Mouse (Mus musculus): ENCODE measurements around the gene Olfr303. TPM values are rescaled to one million over a fixed set of nuclear protein-coding genes. Genes with fewer than 3 reads are reported as not detected.
"Not testable (repeated sequence)": the region's sequence is repeated elsewhere in the genome, so short reads cannot be mapped to it uniquely, and the experiment has no call there.

The Olfr303 gene
- not detected in 2 replicates for polyA plus RNA-seq (2014; fragmentation: Nextera tagmentation; extraction: Ambion mirVana)

- Histone ChIP-seq H3K36me3 (replicated peaks; ENCODE audit: control insufficient read depth, insufficient read depth, low read depth, low read length) (no peaks in the 10 kb centered on the region), H3K27ac (replicated peaks; ENCODE audit: low read depth, low read length) (no peak within 1 kb of the TSS), H3K9me3 (replicated peaks; ENCODE audit: control insufficient read depth, low read length) (no peaks in the 10 kb centered on the region), H3K27me3 (ENCODE audit: control insufficient read depth, insufficient read depth, low read length) (no peaks in the 10 kb centered on the region), H3K4me2 (ENCODE audit: low read depth, low read length) (no peak within 1 kb of the TSS), H3K9ac (replicated peaks; ENCODE audit: low read length) (no peak within 1 kb of the TSS), H3K4me1 (ENCODE audit: control insufficient read depth, insufficient read depth, low read length) (no peaks in the 10 kb centered on the region), H3K4me3 (ENCODE audit: low read depth, low read length) (no peak within 1 kb of the TSS)
- DNase-seq (ENCODE audit: low spot score) (no peak), ATAC-seq (replicated peaks; ENCODE audit: insufficient number of reproducible peaks, low FRiP score, low TSS enrichment, low read depth) (no peak)
Measured at GRCm38 (mm10) chr7:86397689-86398088, at the start of gene Olfr303. Gene Olfr303 (minus strand): TSS chr7:86397789.

GRCm38 (mm10) chr7:86403546-86403945 is 6.0 kb upstream of the Olfr303 start, which contains the start of gene Olfr301:
Gene Olfr301 (plus strand): TSS chr7:86403846.
- Histone ChIP-seq H3K27ac (replicated peaks; ENCODE audit: low read depth, low read length) (no peak within 1 kb of the TSS), H3K9ac (replicated peaks; ENCODE audit: low read length) (no peak within 1 kb of the TSS), H3K27me3 (ENCODE audit: control insufficient read depth, insufficient read depth, low read length) (no peaks in the 10 kb centered on the region), H3K9me3 (replicated peaks; ENCODE audit: control insufficient read depth, low read length) (no peaks in the 10 kb centered on the region), H3K4me2 (ENCODE audit: low read depth, low read length) (no peak within 1 kb of the TSS), H3K4me1 (ENCODE audit: control insufficient read depth, insufficient read depth, low read length) (no peaks in the 10 kb centered on the region), H3K4me3 (ENCODE audit: low read depth, low read length) (no peak within 1 kb of the TSS), H3K36me3 (replicated peaks; ENCODE audit: control insufficient read depth, insufficient read depth, low read depth, low read length) (no peaks in the 10 kb centered on the region)
- no peak for DNase-seq (ENCODE audit: low spot score)
- 85% methylated on average over 2 of the region's 2 CpGs for WGBS
- no peak for ATAC-seq (replicated peaks; ENCODE audit: insufficient number of reproducible peaks, low FRiP score, low TSS enrichment, low read depth)

GRCm38 (mm10) chr7:86386558-86386957 is 11.0 kb downstream of the Olfr303 start, which contains the start of gene Olfr304:
Gene Olfr304 (minus strand): TSS chr7:86386658.
- no peak for DNase-seq (ENCODE audit: low spot score)
- WGBS = 79% methylated on average over 1 of the region's 1 CpGs
- H3K9ac ChIP-seq (replicated peaks; ENCODE audit: low read length) = no peak within 1 kb of the TSS
- H3K36me3 ChIP-seq (replicated peaks; ENCODE audit: control insufficient read depth, insufficient read depth, low read depth, low read length) = no peaks in the 10 kb centered on the region
- no peak within 1 kb of the TSS for H3K4me2 ChIP-seq (ENCODE audit: low read depth, low read length)
- no peaks in the 10 kb centered on the region for H3K9me3 ChIP-seq (replicated peaks; ENCODE audit: control insufficient read depth, low read length)
- H3K27me3 ChIP-seq (ENCODE audit: control insufficient read depth, insufficient read depth, low read length) = no peaks in the 10 kb centered on the region
- H3K4me1 ChIP-seq (ENCODE audit: control insufficient read depth, insufficient read depth, low read length) = no peaks in the 10 kb centered on the region
- ATAC-seq (replicated peaks; ENCODE audit: insufficient number of reproducible peaks, low FRiP score, low TSS enrichment, low read depth) = no peak
- H3K4me3 ChIP-seq (ENCODE audit: low read depth, low read length) = no peak within 1 kb of the TSS
- no peak within 1 kb of the TSS for H3K27ac ChIP-seq (replicated peaks; ENCODE audit: low read depth, low read length)

- H3K9me3 ChIP-seq (replicated peaks; ENCODE audit: control insufficient read depth, low read length) = no peaks in the 10 kb centered on the region
- no peak overlapping the region for H3K4me2 ChIP-seq (ENCODE audit: low read depth, low read length)
- H3K4me3 ChIP-seq (ENCODE audit: low read depth, low read length) = no peak overlapping the region
- H3K36me3 ChIP-seq (replicated peaks; ENCODE audit: control insufficient read depth, insufficient read depth, low read depth, low read length) = no peaks in the 10 kb centered on the region
- no peak for ATAC-seq (replicated peaks; ENCODE audit: insufficient number of reproducible peaks, low FRiP score, low TSS enrichment, low read depth)
- no peak for DNase-seq (ENCODE audit: low spot score)
- WGBS = 77% methylated on average over 3 of the region's 3 CpGs
- no peaks in the 10 kb centered on the region for H3K27me3 ChIP-seq (ENCODE audit: control insufficient read depth, insufficient read depth, low read length)
- H3K27ac ChIP-seq (replicated peaks; ENCODE audit: low read depth, low read length) = no peak overlapping the region
- no peaks in the 10 kb centered on the region for H3K4me1 ChIP-seq (ENCODE audit: control insufficient read depth, insufficient read depth, low read length)
- H3K9ac ChIP-seq (replicated peaks; ENCODE audit: low read length) = no peak overlapping the region
Measured at GRCm38 (mm10) chr7:86385769-86386168, 11.8 kb downstream of the Olfr303 start.

- H3K4me1 ChIP-seq (ENCODE audit: control insufficient read depth, insufficient read depth, low read length) = no peaks in the 10 kb centered on the region
- H3K27ac ChIP-seq (replicated peaks; ENCODE audit: low read depth, low read length) = no peak within 1 kb of the TSS
- no peak within 1 kb of the TSS for H3K4me2 ChIP-seq (ENCODE audit: low read depth, low read length)
- H3K9me3 ChIP-seq (replicated peaks; ENCODE audit: control insufficient read depth, low read length) = no peaks in the 10 kb centered on the region
- no peak within 1 kb of the TSS for H3K4me3 ChIP-seq (ENCODE audit: low read depth, low read length)
- 94% methylated on average over 1 of the region's 1 CpGs for WGBS
- H3K9ac ChIP-seq (replicated peaks; ENCODE audit: low read length) = no peak within 1 kb of the TSS
- no peaks in the 10 kb centered on the region for H3K27me3 ChIP-seq (ENCODE audit: control insufficient read depth, insufficient read depth, low read length)
- DNase-seq (ENCODE audit: low spot score) (no peak), ATAC-seq (replicated peaks; ENCODE audit: insufficient number of reproducible peaks, low FRiP score, low TSS enrichment, low read depth) (no peak)
- no peaks in the 10 kb centered on the region for H3K36me3 ChIP-seq (replicated peaks; ENCODE audit: control insufficient read depth, insufficient read depth, low read depth, low read length)
Measured at GRCm38 (mm10) chr7:86366828-86367227, 30.8 kb downstream of the Olfr303 start, which contains the start of gene Olfr305. Gene Olfr305 (minus strand): TSS chr7:86366928.

GRCm38 (mm10) chr7:86346296-86346695 is 51.3 kb downstream of the Olfr303 start:
- not testable (repeated sequence) for H3K9ac ChIP-seq (replicated peaks; ENCODE audit: low read length); H3K27ac ChIP-seq (replicated peaks; ENCODE audit: low read depth, low read length); H3K9me3 ChIP-seq (replicated peaks; ENCODE audit: control insufficient read depth, low read length); H3K4me3 ChIP-seq (ENCODE audit: low read depth, low read length); H3K4me1 ChIP-seq (ENCODE audit: control insufficient read depth, insufficient read depth, low read length); DNase-seq (ENCODE audit: low spot score); H3K27me3 ChIP-seq (ENCODE audit: control insufficient read depth, insufficient read depth, low read length); H3K36me3 ChIP-seq (replicated peaks; ENCODE audit: control insufficient read depth, insufficient read depth, low read depth, low read length); H3K4me2 ChIP-seq (ENCODE audit: low read depth, low read length); ATAC-seq (replicated peaks; ENCODE audit: insufficient number of reproducible peaks, low FRiP score, low TSS enrichment, low read depth)
- WGBS = 91% methylated on average over 9 of the region's 9 CpGs

- H3K36me3 ChIP-seq (replicated peaks; ENCODE audit: control insufficient read depth, insufficient read depth, low read depth, low read length) = no peaks in the 10 kb centered on the region
- H3K27ac ChIP-seq (replicated peaks; ENCODE audit: low read depth, low read length) = no peak overlapping the region
- ATAC-seq (replicated peaks; ENCODE audit: insufficient number of reproducible peaks, low FRiP score, low TSS enrichment, low read depth) = no peak
- H3K4me2 ChIP-seq (ENCODE audit: low read depth, low read length) = no peak overlapping the region
- no peak for DNase-seq (ENCODE audit: low spot score)
- no peak overlapping the region for H3K4me3 ChIP-seq (ENCODE audit: low read depth, low read length)
- H3K4me1 ChIP-seq (ENCODE audit: control insufficient read depth, insufficient read depth, low read length) = no peaks in the 10 kb centered on the region
- H3K9ac ChIP-seq (replicated peaks; ENCODE audit: low read length) = no peak overlapping the region
- no peaks in the 10 kb centered on the region for H3K9me3 ChIP-seq (replicated peaks; ENCODE audit: control insufficient read depth, low read length)
- 70% methylated on average over 3 of the region's 3 CpGs for WGBS
- no peaks in the 10 kb centered on the region for H3K27me3 ChIP-seq (ENCODE audit: control insufficient read depth, insufficient read depth, low read length)
Measured at GRCm38 (mm10) chr7:86344253-86344652, 53.3 kb downstream of the Olfr303 start.

- no peak overlapping the region for H3K9ac ChIP-seq (replicated peaks; ENCODE audit: low read length)
- H3K4me3 ChIP-seq (ENCODE audit: low read depth, low read length) = no peak overlapping the region
- H3K36me3 ChIP-seq (replicated peaks; ENCODE audit: control insufficient read depth, insufficient read depth, low read depth, low read length) = no peaks in the 10 kb centered on the region
- H3K27ac ChIP-seq (replicated peaks; ENCODE audit: low read depth, low read length) = no peak overlapping the region
- no peak for ATAC-seq (replicated peaks; ENCODE audit: insufficient number of reproducible peaks, low FRiP score, low TSS enrichment, low read depth)
- no peak overlapping the region for H3K4me2 ChIP-seq (ENCODE audit: low read depth, low read length)
- WGBS = 75% methylated on average over 14 of the region's 14 CpGs
- no peak for DNase-seq (ENCODE audit: low spot score)
- H3K4me1 ChIP-seq (ENCODE audit: control insufficient read depth, insufficient read depth, low read length) = no peaks in the 10 kb centered on the region
- no peaks in the 10 kb centered on the region for H3K27me3 ChIP-seq (ENCODE audit: control insufficient read depth, insufficient read depth, low read length)
- no peaks in the 10 kb centered on the region for H3K9me3 ChIP-seq (replicated peaks; ENCODE audit: control insufficient read depth, low read length)
Measured at GRCm38 (mm10) chr7:86342881-86343565, 54.6 kb downstream of the Olfr303 start.

Measured in embryonic facial prominence, embryonic 11.5 days (tissue).